Mouse (Mus musculus): ENCODE data around the gene Gpank1. TPM values are rescaled to one million over a fixed set of nuclear protein-coding genes. Genes with fewer than 3 reads are reported as not detected.
"Not testable (repeated sequence)": the region's sequence is repeated elsewhere in the genome, so short reads cannot be mapped to it uniquely, and the experiment has no call there.

Gene Gpank1
- total RNA-seq, 2 experiments from 2014 or later: 22.6 to 48.5 TPM

GRCm38 (mm10) chr17:35097164-35097655 is 24.0 kb upstream of the Gpank1 start:
- no peak for ATAC-seq (ENCODE audit: poor library complexity, severe bottlenecking)

GRCm38 (mm10) chr17:35100196-35100765 is 21.0 kb upstream of the Gpank1 start:
- ATAC-seq (ENCODE audit: poor library complexity, severe bottlenecking): no peak

DNA sequence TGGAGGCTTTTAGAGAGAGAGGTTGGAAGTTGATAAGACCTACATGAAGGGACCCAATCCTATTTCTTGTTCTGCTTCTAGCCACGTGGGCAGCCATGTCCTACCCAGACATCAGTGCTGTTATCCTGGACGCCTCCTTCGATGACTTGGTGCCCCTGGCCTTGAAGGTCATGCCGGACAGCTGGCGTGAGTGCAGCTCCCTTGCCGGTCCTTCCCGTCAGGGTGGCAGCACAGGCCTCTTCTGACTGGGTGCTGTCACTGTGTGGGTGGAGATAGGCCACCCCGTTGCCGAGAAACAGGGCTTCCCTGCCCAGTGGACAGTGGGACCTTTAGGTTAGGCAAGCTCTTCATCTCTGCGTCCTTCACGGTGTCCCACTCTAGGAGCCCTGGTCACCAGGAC is 20.1 kb upstream of the Gpank1 start:
- ATAC-seq (ENCODE audit: poor library complexity, severe bottlenecking): no peak

- no peak for ATAC-seq (ENCODE audit: poor library complexity, severe bottlenecking)
Measured at GRCm38 (mm10) chr17:35102299-35102698, 19.0 kb upstream of the Gpank1 start.

GRCm38 (mm10) chr17:35103221-35103690 is 18.0 kb upstream of the Gpank1 start:
- ATAC-seq (ENCODE audit: poor library complexity, severe bottlenecking): no peak

DNA sequence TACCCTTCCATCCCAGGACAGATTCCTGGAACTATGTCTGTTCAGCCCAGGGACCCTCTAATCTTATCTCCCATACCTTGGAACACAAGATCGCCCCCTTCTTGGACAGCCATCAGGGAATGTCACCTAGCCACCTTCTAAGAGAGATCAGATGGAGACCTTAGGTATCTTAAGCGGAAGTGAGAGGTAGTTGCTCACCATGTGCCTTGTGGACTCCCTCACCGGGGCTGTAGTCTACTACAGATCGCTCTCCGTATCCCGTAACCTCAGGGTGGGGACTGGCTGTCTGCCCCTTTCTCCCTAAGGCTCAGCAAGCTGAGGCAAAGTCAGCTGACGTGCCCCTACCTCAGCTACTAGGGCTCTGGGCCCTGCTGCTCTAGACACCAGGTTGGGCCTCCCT is 17.2 kb upstream of the Gpank1 start:
- no peak for ATAC-seq (ENCODE audit: poor library complexity, severe bottlenecking)

- 0 out of 2 replicates have a peak, but pooled peaks have one; percentile 24 for ATAC-seq (ENCODE audit: poor library complexity, severe bottlenecking)
Measured at GRCm38 (mm10) chr17:35104754-35105153, 16.5 kb upstream of the Gpank1 start.

DNA sequence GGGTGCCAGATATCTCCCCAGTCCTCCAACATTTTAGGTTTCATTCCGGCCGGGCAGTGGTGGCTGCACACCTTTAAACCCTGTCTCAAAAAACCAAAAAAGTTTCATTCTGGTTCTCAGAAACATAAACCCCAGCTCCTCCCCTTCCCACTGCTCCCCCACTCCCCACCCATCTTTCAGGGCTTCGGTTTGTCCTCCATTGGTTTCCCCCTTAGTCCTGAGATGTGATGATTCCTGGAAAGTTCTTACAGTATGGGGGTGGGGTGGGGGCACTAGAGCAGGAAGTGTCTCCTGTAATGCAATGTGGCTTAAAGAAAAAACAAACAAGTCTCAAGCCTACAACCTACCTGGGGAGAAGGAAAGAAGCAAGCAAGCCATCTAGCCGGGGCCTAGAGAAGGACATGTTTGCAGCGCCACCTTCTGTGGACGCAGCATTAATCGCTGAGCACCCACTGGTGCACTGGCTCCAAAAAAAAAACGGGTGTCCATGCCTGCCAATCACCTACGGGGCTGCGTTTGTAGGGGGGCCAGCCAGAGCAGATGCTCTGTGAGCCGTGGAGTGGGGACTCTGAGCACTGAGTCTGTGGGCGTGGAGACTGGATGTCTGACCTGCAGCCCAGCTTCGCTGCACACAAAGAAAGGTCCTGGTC is 15.4 kb upstream of the Gpank1 start:
- ATAC-seq (ENCODE audit: poor library complexity, severe bottlenecking): peak; percentile 49; the same call in 1 of the 2 replicates

- ATAC-seq (ENCODE audit: poor library complexity, severe bottlenecking): no peak
Measured at GRCm38 (mm10) chr17:35106522-35106921, 14.7 kb upstream of the Gpank1 start.

GRCm38 (mm10) chr17:35108097-35108496 is 13.2 kb upstream of the Gpank1 start, which contains the start of gene Ly6g5c:
Gene Ly6g5c, plus strand, starts transcription at chr17:35108279.
- no peak for ATAC-seq (ENCODE audit: poor library complexity, severe bottlenecking)

DNA sequence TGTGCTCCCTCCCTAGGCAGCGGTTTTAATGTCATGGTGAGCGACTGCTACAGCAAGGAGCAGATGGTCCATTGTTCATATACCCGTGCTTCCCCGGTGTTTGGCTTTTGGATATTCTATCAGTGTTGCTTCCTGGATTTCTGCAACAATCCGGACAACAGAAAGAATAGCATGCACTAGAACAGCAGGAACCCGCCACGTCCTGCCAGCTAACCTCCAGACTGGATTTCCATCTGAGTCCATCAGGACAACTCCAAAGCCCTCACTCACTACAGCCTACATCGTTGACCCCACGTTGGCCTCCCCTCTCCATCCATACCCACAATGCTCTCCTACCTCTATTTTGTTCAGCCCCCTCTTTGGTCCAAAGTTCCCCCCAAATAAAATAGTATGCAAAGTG is 9.5 kb upstream of the Gpank1 start:
- ATAC-seq (ENCODE audit: poor library complexity, severe bottlenecking): no peak

DNA sequence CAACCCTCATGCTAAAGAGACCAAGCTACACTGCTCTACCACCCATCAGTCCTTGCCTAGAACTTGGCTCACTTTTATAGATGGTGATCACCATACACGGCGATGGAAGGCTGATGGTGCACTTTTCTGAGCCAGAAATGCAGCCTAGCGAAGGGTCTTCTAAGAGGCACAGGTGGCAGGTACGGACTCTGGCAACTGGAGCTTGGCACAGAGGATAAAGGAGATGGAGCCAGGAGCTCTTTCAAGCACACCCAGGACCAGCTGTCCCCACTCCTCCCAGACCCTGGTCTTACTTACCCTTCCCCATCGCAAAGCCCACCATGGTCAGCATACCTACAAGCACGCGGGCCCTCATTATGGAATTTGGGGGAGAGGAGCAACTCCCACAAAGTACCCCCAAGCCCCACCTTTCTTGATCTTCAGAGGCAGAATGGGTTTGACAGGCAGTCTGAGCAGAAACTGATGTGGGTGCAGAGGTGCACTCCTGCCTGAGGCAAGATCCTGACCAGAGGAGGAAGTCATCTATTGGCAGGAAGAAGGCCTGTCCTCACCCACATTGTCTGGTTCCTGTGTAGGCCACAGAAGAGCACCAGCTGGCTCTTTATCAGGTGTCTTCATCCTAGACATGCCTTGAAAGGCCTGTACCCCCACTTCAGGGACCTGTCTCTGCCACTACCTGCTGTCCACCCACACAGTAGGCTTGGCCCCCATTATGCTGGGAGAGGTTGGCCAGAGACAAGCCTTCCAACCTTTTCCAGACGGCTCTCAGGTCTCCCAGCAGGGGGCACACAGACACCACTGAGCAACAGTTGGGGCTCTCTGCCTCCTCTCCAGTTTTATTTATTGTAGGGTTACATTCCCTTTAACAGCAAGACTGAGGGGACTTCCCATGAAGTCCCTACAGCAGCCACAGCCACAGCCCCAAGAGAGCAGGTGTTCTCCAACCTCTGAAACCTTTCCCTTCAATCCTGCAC is 5.9 kb upstream of the Gpank1 start, which contains the start of gene Ly6g5b:
Ly6g5b (minus strand) TSS at position 383 of the 974 bp plus-strand sequence.
- peak; percentile 90 for ATAC-seq (ENCODE audit: poor library complexity, severe bottlenecking)

- no peak for ATAC-seq (ENCODE audit: poor library complexity, severe bottlenecking)
Measured at GRCm38 (mm10) chr17:35120745-35121142, 511 bp upstream of the Gpank1 start.

DNA sequence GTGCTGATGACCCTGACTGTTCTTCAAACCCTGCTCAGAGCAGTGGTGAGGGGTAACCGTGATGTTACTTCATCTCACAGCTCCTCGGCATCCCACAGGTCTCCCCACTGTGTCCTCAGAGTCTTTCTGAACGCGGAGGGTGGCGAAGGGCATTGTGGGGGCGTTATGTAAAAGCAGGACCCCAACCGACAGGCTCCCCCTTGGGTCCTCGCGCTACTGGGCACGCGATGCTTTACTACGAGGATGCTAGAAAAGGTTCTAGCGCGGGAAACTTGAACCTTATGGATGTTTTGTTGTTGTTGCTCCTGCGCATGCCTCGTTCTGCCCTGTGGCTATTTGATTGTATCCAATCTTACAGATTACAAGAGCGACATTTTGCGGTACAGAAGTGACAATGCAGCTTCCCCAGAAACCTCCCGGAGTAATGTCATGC is 632 bp downstream of the Gpank1 start, which contains the start of gene Csnk2b:
Csnk2b (minus strand) TSS at position 183 of the 433 bp plus-strand sequence.
- no peak for ATAC-seq (ENCODE audit: poor library complexity, severe bottlenecking)

- not testable (repeated sequence) for ATAC-seq (ENCODE audit: poor library complexity, severe bottlenecking)
Measured at GRCm38 (mm10) chr17:35123287-35123686, 2.0 kb downstream of the Gpank1 start.

GRCm38 (mm10) chr17:35124261-35124896 is 3.1 kb downstream of the Gpank1 start:
- not testable (repeated sequence) for ATAC-seq (ENCODE audit: poor library complexity, severe bottlenecking)

- peak; percentile 42 for ATAC-seq (ENCODE audit: poor library complexity, severe bottlenecking)
Measured at GRCm38 (mm10) chr17:35125081-35125480, 3.8 kb downstream of the Gpank1 start.

- ATAC-seq (ENCODE audit: poor library complexity, severe bottlenecking): no peak
Measured at GRCm38 (mm10) chr17:35125578-35125977, 4.3 kb downstream of the Gpank1 start.

DNA sequence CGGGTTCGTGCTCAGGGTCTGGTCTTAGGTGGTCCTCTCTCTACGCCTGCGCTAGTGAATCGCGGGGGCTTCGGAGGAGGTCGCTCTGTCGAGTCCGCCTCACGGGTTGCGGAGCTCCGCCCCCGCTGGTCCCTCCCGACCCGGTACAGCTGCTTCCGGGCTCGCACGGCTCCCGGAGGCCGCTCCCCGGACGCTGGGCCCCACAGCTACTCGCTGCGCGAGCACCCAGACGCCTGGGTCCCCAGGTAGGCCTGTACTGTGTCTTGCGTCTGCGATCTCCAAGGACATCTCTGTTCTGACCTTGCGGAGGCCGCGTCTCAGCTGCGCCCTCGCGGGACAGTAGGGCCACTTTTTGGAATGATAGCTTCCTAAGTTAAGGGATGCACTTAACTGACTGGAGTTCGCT is 5.0 kb downstream of the Gpank1 start, which contains the start of gene D17H6S53E:
D17H6S53E (plus strand) TSS at position 168 of the 406 bp plus-strand sequence.
- peak; percentile 65 for ATAC-seq (ENCODE audit: poor library complexity, severe bottlenecking)

DNA sequence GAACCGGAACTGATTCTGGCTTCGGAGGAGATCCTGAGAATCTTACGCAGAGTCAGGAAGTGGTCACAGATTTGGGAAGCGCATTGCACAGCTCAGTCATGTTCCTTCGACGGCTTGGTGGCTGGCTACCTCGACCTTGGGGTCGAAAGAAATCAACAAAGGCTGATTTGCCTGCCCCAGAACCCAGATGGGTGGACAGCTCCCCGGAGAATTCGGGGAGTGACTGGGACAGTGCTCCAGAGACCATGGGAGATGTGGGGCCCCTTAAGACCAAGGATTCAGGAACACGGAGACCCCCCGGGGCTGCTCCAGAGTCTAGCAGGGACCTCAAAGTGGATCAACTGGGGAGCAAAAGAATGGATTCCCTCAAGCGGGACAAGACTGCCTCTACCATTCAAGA is 5.8 kb downstream of the Gpank1 start:
- ATAC-seq (ENCODE audit: poor library complexity, severe bottlenecking): peak; percentile 14; the same call in 1 of the 2 replicates

All from megakaryocyte, adult 5-6 weeks (primary cell).